Mouse (Mus musculus) olfactory bulb, adult 2 months (tissue): ENCODE measurements around the gene Mbd4.

Experiments
- CTCF ChIP-seq: fragments of 200-500 bp; IDR thresholded peaks from 2 replicates; pipeline ENCODE4 v1.5.1; 2012; ENCODE audit warnings: low read depth, mild to moderate bottlenecking, low read length, moderate library complexity; ENCODE audit not compliant: insufficient read depth
- POLR2A ChIP-seq: fragments of 200-500 bp; IDR thresholded peaks from 2 replicates; pipeline ENCODE4 v1.6.1; 2012; ENCODE audit warnings: mild to moderate bottlenecking, low read depth, low read length, moderate library complexity; ENCODE audit not compliant: insufficient read depth

- TF ChIP-seq POLR2A, result no peak
- TF ChIP-seq CTCF, result no peak
These were observed 37.9 kb upstream of the Mbd4 start for GRCm38 (mm10) chr6:115891061-115891460.
